Mouse (Mus musculus): Measurements from ENCODE around the gene Hoxc6.

GRCm38 (mm10) chr15:102984925-102985324 is 13.1 kb upstream of the Hoxc6 start:
- no peak for TF ChIP-seq TAL1 (IDR thresholded peaks at IDR 0.05; ENCODE audit: low read length)
- no peak for TF ChIP-seq GATA1 (IDR thresholded peaks at IDR 0.05; ENCODE audit: low read length)
